20 mouse cellular contexts compared by ENCODE assay signal in genomic region chr9:60382941-60383340, GRCm38 (mm10).
DNase-seq lines count a peak whose midpoint lies in the region; TF ChIP-seq lines count a peak whose summit lies in the region.
"Had no signal": no experiment of that assay in that cellular context is flagged by ENCODE, and none has a peak within 500 bp of the region (broad histone marks: within the 10 kb centered on the region; RNA-seq: fewer than 3 reads in every experiment).

No protein-coding gene starts in this region.

- H3K27ac ChIP-seq in left cerebral cortex, adult 2 months: peak overlapping the region; percentile 26; the same call in 1 of the 2 replicates
- no peak overlapping the region for H3K27ac ChIP-seq in kidney, adult 2 months (ENCODE audit: insufficient read depth, low read depth, low read length)
- H3K27ac ChIP-seq: embryonic facial prominence, embryonic 12.5 days; hindbrain, embryonic 14.5 days; intestine, embryonic 15.5 days; limb, embryonic 10.5 days; midbrain, embryonic 15.5 days had no signal

- no peaks in the 10 kb centered on the region for H3K36me3 ChIP-seq in kidney, adult 2 months (ENCODE audit: control insufficient read depth, insufficient read depth, low read length)
- H3K36me3 ChIP-seq: embryonic facial prominence, embryonic 12.5 days; heart, embryonic 12.5 days; intestine, embryonic 15.5 days; limb, embryonic 10.5 days; midbrain, embryonic 15.5 days had no signal

- intact Hi-C loops in left cerebral cortex, adult 2 months (cut with DNase I): no loop called here

- TF ChIP-seq POLR2A in kidney, adult 2 months (IDR thresholded peaks at IDR 0.05; ENCODE audit: low read depth, low read length): no peak

- no peaks in the 10 kb centered on the region for H3K27me3 ChIP-seq in kidney, adult 2 months (replicated peaks; ENCODE audit: control insufficient read depth, insufficient read depth, low read length)
- H3K27me3 ChIP-seq: CH12.LX; embryonic facial prominence, embryonic 12.5 days; heart, embryonic 12.5 days; intestine, embryonic 15.5 days; midbrain, embryonic 15.5 days had no signal

- no peak for TF ChIP-seq CTCF in left cerebral cortex, adult 2 months (IDR thresholded peaks at IDR 0.05)
- TF ChIP-seq CTCF in kidney, adult 2 months (conservative IDR thresholded peaks at IDR 0.05; ENCODE audit: insufficient read depth, insufficient read length, low read depth, low read length): no peak

- DNase-seq in adrenal gland, postnatal 14 days: peak; percentile 27
- DNase-seq in adrenal gland, adult 18-20 months (ENCODE audit: low spot score in 2 of 2): no peak
- DNase-seq in left cerebral cortex, adult 2 months (ENCODE audit: extremely low spot score in 1 of 2, low spot score in 2 of 2): no peak
- DNase-seq in left cerebral cortex, adult 9 months (ENCODE audit: low spot score in 2 of 2): no peak
- peak; percentile 88 for DNase-seq in Muller cell, postnatal 12 days (ENCODE audit: inconsistent ontology term)
- DNase-seq in retina, embryonic 14.5 days (ENCODE audit: low spot score): peak; percentile 37
- DNase-seq in kidney, adult 2 months: no peak
- DNase-seq: gastrocnemius, postnatal 10 days; heart, adult 11 months; liver, postnatal 0 days; lung, postnatal 10 days; thymus, postnatal 36 days had no signal

- 86% methylated on average over 4 of the region's 4 CpGs for WGBS in kidney, adult 2 months

- H3K4me3 ChIP-seq in left cerebral cortex, adult 2 months: no peak overlapping the region
- H3K4me3 ChIP-seq in kidney, adult 2 months (ENCODE audit: insufficient read depth, low read depth, low read length): no peak overlapping the region
- H3K4me3 ChIP-seq: embryonic facial prominence, embryonic 12.5 days; erythroblast, embryonic 14.5 days; heart, embryonic 12.5 days; intestine, embryonic 15.5 days; limb, embryonic 10.5 days; midbrain, embryonic 15.5 days had no signal

- no peaks in the 10 kb centered on the region for H3K4me1 ChIP-seq in kidney, adult 2 months (ENCODE audit: control insufficient read depth, insufficient read depth, low read length)
- H3K4me1 ChIP-seq: heart, embryonic 12.5 days; midbrain, embryonic 15.5 days had no signal

Comparison
In these comparisons a context has a peak if more than half of its experiments do, and no peak if none do; other contexts are left out.
1. DNase-seq: peak in adrenal gland, postnatal 14 days (single experiment), Muller cell, postnatal 12 days (single experiment) and retina, embryonic 14.5 days (single experiment); none in adrenal gland, adult 18-20 months (0 of 2), left cerebral cortex, adult 2 months (0 of 2), left cerebral cortex, adult 9 months (0 of 2) and kidney, adult 2 months (single experiment).